Mouse (Mus musculus) left cerebral cortex, adult 18-20 months (tissue): ENCODE data around the gene Ywhah. TPM values are rescaled to one million over a fixed set of nuclear protein-coding genes. Genes with fewer than 3 reads are reported as not detected.

Source experiments
- DNase-seq, 2 experiments: peaks; one replicate each; pipeline ENCODE4 v3.0.0; 2021 to 2022; ENCODE audit warnings: low spot score in 2 of 2, mixed read lengths in 1 of 2
- long read RNA-seq, 2 experiments: library from polyadenylated mRNA; stranded (forward); transcript quantifications; one replicate each; pipeline ENCODE4 v2.0.0; 2021
- total RNA-seq, 2 experiments: library from RNA; stranded (reverse); gene quantifications; 2 replicates each; pipeline ENCODE4 v1.2.3; 2021

The Ywhah gene
- total RNA-seq: 1,000 to 10,000 TPM; 1,087 to 1,156 TPM
- long read RNA-seq, experiment 1, transcript Ywhah-201 (2 exons, 1,764 nt): major isoform, 2,445 of 2,487 reads
- long read RNA-seq, experiment 1, partial matches to known transcripts: 1 of 2,487 reads
- long read RNA-seq, experiment 1, other reads (novel, unspliced or antisense): 38 of 2,487 reads
- long read RNA-seq, experiment 2, transcript Ywhah-201 (2 exons, 1,764 nt): major isoform, 1,766 of 1,807 reads
- long read RNA-seq, experiment 2, partial matches to known transcripts: 36 of 1,807 reads
- long read RNA-seq, experiment 2, other reads (novel, unspliced or antisense): 3 of 1,807 reads

DNA sequence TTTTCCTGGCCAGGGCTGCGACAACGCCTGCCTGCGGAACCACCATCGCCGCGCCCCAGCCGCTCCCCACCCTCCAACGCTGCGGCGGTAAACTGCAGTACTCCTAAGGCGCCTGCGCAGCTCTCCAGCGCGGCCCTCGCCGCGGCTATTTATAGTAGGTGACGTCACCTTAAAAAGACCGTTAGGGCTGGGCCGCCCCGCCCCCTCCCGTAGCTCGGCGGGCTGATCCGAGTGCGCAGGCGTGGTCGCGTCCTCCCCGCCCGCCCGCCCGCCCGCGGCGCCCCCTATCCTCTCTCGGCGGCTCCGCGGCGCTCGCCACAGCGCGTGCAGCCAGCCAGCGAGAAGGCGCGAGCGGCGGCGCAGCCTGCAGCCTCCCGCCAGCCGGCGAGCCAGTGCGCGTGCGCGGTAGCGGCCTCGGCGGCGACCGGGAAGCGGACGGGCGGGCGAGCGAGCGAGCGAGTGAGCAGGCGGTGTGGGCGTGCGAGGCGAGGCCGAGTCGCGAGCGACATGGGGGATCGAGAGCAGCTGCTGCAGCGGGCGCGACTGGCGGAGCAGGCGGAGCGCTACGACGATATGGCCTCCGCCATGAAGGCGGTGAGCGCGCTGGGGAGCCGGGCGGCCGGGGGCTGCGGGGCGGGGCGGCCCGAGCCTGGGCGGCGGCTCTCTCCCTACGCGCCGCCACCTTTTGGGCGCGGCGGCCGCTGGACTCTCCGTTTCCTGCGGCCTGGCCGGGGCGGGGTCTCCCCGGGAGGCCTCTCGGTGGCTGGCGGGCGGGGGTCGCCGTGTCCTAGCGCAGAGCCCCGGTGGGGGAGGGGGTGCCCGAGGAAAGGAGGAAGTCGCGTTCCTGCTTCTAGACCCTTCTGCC lies at the start of gene Ywhah:
Gene Ywhah, plus strand, starts transcription at position 256 of the 865 bp plus-strand sequence.
- peak; percentile 96 for DNase-seq

DNA sequence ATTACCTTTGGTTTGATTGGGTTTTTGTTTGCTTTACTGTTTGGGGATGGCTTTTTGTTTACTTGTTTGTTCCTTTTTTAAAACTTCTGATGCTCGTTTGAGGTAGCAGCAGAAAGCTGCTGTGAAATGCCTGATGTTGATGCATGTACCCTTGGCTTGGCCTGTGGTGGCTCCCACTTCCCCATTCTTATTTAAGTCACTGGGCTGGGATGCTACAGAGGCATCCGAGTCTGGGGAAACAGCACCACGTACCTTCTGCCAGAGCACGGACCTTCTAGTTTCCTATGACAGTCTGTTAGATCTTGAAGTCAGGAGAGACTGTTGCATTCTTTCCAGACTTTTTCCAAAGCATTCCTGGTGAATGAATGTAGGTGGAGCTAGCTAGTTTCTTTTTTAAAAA lies 42.1 kb upstream of the Ywhah start:
- no peak for DNase-seq

DNA sequence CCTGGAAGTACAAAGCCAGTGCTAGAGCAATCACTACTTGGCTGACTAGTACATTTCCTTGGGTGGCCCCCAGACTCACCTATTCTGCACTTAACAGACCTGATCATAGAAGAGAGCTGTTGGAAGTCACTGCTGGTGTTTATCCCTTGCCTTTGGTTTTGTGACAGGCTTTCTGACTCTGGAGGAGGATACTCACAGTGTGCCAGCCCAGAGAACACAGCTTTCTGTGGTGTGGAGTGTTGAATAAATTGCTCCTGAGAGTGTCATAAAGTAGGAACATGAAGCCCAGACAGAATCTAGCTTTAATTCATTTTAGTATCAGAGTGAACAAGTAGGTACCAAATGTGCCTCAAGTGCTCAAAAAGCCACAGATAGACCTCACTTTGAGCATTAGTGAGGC lies 41.4 kb upstream of the Ywhah start:
- DNase-seq: no peak

DNA sequence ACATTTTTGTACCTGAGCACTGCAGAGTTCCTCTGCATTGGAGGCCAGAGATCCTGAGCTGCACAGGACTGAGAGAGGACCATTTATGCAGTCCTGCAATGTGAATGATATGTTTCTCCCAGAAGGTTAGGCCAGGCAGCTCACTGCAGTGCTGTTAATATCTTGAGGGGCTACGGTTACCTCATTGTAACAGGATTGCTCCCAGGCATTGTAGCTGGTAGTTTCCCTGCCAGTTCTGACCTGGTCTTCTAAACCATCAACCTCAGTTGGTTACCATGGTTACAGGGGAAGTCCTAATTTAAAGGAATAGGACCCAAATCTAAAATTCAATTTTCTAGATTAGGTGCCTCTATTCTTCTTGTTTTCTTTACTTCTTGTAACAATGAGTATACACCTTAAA lies 33.2 kb upstream of the Ywhah start:
- DNase-seq: no peak

DNA sequence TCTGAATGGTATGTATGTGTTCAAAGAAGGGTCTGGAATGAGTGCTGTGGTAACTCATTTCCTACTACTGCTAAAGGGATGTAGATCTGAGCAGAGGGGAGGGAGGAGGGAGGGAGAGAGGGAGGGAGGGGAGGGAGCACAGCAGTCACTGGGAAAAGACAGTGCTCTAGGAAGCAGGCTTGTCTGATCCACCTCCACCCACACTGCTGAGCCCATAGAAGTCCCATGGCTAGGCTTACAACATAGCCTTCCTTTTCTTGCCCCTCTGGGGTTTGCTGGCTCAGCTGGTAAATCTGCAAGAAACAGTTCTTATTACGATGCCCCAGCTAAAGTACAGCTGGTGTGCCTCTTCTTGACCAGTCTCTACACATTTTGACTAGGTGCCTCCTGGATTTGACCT lies 30.7 kb upstream of the Ywhah start:
- DNase-seq: no peak

DNA sequence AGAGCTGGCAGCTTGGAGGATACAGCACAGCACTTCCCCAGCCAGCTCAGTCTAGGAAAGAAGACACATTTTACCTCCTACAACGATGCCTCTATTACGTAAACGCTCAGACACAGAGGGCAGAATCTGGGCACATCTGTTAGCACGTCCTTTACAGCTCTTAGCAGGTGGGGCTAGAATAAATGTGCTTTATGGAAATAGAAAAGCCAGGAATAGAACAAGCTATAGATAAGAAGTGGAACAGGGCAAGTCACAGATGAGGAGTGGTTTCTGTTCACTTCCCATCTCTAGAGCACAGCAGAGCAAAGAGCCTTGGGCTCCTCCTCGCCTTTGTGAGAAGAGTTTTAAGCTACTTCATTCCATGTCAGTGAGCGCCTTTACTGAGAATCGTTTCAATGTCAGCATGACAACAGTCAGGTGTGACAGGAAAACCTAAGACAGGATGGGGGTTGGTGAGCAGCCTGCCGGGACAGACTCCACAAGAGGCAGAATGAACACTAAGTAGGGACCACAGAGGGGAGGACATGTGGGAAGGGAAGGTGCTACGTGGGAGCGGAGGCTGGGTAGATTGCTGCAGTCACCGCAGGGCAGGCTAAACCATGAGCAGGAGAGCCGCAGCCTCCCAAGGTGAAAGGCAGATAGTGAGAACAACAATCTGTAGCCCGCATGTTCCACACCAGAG lies 28.5 kb upstream of the Ywhah start:
- DNase-seq: peak; percentile 56 to 70

DNA sequence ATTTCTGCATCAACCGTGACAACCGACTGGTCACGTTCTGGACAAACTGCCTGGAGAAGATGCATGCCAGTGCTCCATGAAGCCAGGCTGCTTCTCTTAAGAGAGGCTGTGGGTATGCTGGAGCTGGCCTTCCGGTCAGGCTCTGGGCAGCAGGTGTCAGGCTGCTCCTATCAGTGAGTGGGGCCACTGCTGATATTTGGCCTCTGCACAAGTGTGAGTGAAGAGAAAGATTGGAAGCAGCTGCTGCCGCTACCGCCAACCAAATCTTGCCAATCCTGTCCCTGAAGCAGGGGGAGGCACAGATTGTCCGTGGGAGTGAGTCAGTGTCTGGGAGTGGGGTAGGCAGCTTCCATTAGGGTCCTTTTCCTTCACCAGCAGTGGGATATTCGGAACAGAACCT lies 27.5 kb upstream of the Ywhah start:
- peak; percentile 75 to 83 for DNase-seq

DNA sequence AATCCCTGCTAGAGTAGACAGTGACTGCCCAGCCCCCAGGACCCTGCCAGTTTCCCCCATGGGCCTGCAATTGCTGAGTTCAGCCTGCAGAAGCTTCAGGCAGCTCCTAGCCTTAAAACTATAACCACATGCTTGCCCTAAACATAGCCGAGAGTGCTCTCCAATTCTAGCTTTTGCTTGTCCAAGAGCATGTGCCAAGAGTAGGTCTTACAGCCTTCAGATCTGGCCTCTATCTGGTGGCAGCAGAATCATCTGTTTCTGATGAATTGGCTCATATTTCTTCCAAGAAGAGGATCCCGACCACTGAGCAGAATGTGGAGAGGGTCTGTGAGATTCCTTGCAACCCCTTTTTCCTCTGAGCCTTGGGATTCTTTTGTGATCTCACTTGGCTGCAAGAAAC lies 24.1 kb upstream of the Ywhah start:
- no peak for DNase-seq

DNA sequence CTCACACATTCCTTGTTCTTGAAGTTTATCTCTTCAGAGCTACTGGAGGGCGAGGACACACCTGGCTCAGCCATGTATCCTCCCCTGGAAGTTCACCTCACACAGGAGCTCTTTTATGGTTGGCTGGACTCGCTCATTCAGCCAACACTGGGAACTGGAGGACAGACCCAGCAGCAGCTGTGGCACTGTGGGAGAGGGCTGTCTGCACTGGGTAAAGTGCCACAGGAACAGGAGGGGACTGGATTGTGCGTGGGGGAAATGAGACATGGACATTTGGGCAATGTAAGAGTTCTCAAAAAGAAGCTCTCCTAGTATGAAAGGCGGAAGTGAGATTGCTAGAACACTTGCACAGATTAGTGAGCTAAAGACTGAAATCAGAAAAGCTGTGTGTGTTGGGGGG lies 22.9 kb upstream of the Ywhah start:
- peak in 1 of 2 experiments; percentile 55 for DNase-seq

DNA sequence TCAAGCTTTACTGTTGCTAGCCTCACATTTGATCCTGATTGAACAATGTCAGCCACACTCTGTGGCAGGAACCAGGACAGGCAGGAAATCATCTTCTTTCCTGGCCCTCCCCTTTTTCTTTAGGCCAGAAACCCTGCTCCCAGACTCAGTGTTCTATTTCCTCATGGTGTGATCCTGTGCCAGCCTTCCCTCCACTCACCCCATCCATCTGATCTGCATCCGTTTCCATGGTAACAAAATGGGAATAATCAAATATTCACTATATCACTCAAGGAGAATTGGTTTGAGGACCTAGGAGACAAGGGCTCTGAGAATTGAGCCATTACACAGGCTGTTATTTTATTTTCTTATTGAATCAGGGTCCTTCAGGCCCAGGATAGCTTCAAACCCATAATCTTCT lies 22.1 kb upstream of the Ywhah start:
- DNase-seq: no peak

DNA sequence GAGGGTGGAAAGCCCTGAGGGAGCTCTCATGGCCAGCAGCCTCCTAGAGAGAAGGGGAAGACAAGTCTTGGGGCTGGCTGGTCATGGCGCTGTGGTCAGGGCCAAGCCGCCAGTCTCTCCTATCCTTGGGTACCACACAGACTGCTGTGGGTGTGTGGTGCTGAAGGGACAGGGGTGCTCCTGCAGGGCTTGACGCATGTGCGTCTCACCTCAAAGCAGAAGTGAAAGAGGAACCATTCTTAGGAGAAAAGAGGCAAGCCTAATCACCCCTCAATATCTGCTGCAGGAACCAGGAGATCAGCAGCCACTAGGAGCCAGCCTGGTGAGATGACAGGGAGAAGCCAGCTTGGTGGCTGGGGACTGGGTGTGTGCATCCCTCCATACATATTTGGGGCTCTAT lies 20.9 kb upstream of the Ywhah start:
- DNase-seq: no peak

DNA sequence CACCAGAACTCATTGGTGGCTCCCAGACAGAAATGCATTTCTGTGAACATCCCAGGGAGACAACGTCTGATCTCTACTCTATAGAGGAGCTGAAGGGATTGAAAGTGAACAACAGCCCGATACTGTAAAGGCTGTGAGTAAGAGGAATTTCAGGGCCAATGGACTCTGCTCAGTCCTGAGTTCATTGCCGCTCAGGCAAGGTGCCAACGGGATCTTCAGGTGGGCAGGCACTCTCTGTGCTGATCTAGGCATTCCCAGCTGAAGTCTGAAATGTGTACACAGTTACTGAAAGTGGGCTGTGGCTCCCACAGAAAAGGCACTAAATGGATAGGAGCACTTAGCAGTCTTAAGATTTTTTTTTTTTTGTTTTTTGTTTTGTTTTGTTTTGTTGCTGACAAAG lies 19.8 kb upstream of the Ywhah start:
- no peak for DNase-seq

DNA sequence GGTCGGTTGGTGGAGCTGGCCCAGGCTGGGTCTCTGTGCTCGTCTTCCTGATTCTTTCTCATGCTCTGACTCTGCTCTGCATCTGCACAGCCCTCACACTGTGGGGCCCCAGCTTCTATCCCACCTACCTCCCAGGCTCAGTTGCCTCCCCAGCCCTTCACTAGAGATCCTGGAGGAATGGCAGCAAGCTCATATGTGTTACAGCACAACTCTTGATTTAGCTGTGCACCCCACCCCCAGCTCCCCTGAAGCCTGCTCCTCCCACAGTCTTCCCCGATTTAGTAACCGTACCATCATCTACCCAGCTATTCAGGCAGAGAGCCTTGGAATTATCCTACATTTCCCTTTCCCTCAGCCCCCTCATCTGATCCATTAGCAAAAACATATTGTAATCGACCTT lies 17.5 kb upstream of the Ywhah start:
- DNase-seq: peak; percentile 75 to 82

DNA sequence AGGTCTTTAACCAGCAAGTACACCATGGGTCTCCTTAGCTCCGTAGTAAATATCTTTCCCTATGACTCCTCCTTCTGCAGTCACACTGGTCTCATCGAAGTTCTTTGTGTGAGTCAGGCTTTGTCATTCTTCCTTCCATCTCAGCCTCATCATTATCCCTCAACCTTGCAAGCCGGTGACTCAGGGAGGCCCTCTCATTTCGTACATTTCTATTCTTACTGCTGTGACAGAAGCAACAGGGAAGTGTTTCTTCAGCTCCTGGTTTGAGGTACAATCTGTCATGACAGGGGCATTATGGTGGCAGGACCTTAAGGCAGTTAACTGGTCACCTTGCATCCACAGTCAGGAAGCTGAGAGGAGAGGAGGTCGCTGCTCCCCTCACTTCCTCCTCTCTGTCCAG lies 15.8 kb upstream of the Ywhah start:
- DNase-seq: no peak

DNA sequence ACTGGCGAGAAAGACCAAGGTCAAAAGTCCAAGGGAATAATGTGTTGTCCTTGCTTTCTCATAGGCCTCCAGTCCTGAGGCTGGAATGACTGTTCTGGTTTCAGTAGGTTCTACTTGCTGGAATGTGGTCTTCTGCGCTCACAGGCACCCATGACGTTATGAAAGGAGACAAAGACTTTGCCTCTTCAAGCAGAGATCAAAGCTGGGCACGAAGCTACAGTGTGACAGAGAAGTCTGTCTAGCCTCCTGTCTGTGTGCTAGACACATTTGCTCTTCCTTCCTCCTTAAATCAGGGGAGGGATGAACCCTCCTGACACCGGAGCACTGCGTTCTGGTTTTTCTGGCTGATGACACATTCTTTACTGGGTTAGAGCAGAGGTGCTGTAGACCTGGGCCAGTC lies 15.1 kb upstream of the Ywhah start:
- DNase-seq: no peak

DNA sequence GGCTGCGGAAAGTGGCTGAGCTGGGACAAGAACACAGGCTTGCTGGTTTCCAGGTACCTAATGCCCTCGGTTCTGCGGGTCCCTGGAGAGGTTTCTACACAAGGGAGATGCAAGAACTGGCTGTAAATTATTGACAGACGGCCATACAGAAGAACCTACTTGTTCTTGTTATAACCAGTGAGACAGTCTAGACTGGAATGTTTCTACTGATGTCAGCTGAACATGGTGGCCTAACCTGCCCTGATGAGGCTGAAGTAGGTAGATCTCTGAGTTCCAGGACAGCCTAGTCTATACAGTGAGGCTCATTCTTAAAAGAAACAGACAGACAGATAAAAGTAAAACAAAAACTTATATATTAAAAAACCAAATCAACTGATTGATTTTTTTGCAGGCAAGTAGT lies 14.5 kb upstream of the Ywhah start:
- DNase-seq: no peak

DNA sequence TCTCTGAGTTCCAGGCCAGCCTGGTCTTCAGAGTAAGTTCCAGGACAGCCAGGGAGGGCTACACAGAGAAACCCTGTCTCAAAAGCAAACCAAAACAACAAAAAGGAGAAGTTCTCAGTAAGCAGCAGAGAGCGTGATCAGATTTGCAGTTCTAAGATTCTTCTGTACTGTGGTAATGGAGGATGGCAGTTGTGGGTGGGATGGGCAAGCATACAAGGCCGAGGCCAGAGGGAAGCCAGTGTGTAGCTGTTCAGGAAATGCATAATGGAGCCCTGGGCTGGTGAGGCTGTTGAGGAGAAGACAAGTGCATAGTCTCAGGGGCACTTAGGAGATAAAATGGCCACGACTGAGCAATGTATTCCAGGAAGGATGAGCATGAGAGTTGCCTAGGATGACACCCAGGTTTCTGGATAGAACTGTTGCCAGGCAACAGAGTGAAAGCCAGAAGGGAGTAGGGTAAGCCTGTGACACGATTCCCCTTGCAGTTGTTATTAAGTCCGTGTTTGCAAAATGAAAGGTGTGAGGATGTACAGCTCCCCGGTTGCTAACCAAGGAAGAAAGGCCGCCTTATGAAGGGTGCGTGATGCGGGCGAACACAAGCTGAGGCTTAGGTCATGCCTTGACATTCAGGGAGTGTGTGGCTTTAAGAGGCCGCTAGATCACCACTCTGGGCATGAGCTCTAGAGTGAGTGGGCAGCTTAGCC lies 13.0 kb upstream of the Ywhah start:
- DNase-seq: peak; percentile 39 to 63

DNA sequence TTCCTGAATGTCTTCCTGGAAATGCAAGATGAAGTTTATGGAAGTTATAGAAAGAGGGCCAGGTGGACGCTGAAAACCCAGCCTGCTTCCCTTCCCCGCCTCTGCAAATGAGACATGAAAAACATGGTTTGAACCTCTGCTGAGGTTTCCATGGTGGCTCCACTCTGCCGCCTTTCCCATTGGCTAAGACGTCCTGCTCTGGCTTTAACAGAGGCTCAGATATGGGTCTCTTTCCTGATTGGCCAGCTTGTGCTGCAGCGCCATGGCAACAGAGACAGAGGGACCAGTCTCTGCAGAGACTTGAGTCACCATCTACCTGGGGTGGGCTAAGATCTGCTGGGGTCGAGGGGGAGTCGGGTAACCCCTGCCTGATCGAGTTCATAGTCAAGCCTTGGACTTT lies 11.9 kb upstream of the Ywhah start:
- peak; percentile 62 to 82 for DNase-seq

DNA sequence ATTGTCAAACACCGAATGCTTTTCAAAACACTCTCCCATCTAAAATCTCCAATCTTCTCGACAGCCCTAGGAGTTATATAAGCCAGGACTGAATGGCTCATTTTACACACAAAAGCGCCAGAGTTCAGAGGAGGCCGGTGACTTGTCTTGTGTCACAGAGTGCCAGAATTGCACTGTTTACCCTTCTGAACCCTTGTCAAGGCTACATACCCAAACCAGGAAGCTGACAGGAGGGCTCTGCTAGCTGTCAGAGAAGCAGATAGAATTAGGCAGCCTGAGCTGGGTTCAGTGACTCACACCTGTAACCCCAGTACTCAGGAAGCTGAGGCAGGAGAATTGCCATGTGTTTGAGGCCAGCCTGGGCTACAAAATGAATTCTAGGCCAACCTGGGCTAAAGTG lies 11.2 kb upstream of the Ywhah start:
- no peak for DNase-seq

DNA sequence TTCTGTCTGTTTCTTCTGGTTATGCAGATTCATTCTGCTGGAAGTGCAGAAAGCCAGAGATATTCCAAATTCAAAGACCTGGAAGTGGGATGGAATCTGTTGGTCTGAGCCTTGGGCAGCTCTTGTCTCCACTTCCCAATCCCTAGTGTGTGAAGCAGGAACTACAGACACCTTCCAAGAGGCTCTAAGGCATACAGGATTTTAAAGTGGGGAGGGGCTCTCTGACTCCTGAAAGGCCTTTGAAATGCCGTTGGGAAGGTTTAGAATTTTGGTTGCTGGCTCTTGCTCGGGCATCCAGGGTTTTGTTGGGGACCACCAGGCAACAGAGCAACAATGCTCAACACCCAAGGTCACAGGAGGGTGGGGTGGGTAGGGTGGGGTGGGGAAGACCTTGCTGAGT lies 9.3 kb upstream of the Ywhah start:
- no peak for DNase-seq
